Mouse (Mus musculus): ENCODE measurements around the gene AU018091. TPM values are rescaled to one million over a fixed set of nuclear protein-coding genes. Genes with fewer than 3 reads are reported as not detected.

Gene AU018091
- not detected in 2 replicates for polyA plus RNA-seq (2012)

- no peak for TF ChIP-seq GATA1 (IDR thresholded peaks at IDR 0.05; ENCODE audit: low read length)
Observed at GRCm38 (mm10) chr7:3168925-3169324, at the start of gene AU018091. TSS of gene AU018091 (minus strand) at chr7:3169203.

GRCm38 (mm10) chr7:3217546-3218056, 48.6 kb upstream of the AU018091 start:
- no peak for TF ChIP-seq GATA1 (IDR thresholded peaks at IDR 0.05; ENCODE audit: low read length)

GRCm38 (mm10) chr7:3216331-3216730, 47.3 kb upstream of the AU018091 start:
- no peak for TF ChIP-seq GATA1 (IDR thresholded peaks at IDR 0.05; ENCODE audit: low read length)

GRCm38 (mm10) chr7:3213557-3213956, 44.6 kb upstream of the AU018091 start:
- no peak for TF ChIP-seq GATA1 (IDR thresholded peaks at IDR 0.05; ENCODE audit: low read length)

GRCm38 (mm10) chr7:3213156-3213555, 44.2 kb upstream of the AU018091 start:
- TF ChIP-seq GATA1 (IDR thresholded peaks at IDR 0.05; ENCODE audit: low read length), result no peak

- TF ChIP-seq GATA1 (IDR thresholded peaks at IDR 0.05; ENCODE audit: low read length), result no peak
Observed at GRCm38 (mm10) chr7:3212002-3212790, 43.2 kb upstream of the AU018091 start.

DNA sequence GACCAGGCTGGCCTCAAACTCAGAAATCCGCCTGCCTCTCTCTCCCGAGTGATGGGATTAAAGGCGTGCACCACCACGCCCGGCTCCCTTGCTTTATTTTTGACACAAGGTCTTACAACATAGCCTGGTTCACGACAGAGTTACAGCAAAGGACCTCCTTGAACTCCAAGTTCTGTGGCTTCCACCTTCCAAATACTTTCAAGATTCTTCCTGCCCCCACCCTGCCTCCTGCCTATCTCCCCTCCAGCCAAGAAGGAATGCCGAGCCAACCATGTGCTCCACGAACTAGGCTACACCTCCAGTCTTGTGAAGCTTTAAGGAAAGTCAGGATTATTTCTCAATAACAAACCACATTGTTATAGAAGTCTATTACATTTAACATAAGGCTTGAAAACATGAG, 42.5 kb upstream of the AU018091 start:
- no peak for TF ChIP-seq GATA1 (IDR thresholded peaks at IDR 0.05; ENCODE audit: low read length)

DNA sequence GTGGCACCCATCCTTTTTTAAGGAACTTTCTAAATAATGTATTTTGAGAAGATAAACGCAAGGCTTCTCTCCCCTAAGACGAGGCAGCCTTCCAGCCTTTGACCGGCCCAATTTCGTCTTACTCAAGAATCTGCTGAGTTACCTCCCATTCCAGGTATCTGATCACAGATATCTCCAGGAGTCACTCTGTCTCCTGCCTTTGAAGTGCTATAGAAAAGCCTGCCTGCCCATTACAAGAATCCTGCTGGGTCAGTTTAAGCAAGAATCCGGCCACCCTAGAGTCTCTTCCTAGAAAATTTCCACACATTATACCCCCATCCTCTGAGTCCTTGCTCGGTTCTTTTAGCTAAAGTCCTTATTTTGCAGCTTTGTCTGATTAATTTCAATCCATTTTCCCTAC, 41.6 kb upstream of the AU018091 start:
- TF ChIP-seq GATA1 (IDR thresholded peaks at IDR 0.05; ENCODE audit: low read length), result no peak

DNA sequence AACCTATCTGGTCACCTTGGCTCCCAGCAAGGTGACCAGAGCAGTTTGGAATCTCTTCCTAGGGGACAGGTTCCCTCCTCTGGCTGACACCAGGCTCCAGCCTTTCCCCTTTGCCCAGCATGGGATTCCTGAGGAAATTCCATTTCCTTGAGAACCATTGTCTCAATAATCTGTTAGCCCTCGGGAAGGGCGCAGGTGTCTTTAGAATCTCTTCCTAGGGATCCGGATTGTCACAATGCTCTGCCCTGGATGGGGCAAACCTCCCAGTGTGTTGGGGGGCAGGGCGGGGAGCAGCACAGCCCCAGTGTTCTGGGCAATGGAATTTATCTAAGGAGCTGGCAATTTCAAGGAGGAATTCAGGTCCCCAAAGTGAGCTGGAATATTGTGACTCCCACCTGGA, 37.5 kb upstream of the AU018091 start:
- TF ChIP-seq GATA1 (IDR thresholded peaks at IDR 0.05; ENCODE audit: low read length), result no peak

DNA sequence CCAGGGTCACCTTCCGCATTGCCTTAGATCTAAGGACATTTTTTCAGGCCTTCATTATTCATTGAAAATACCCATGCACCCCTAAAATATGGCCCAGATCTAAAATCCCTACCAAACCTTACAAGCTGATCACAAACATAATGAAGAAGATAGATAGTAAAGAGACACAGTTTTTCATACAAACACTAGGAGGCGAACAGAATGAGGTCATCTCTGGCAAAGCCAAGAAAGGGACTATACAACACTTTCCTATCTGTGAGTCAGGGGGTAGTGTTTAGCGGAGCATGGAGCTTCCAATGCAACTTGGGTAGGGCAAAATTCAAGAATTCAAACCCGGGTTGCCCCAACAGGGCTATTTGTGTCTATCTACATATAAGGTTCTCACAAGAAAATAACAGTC, 35.6 kb upstream of the AU018091 start:
- no peak for TF ChIP-seq GATA1 (IDR thresholded peaks at IDR 0.05; ENCODE audit: low read length)

GRCm38 (mm10) chr7:3203890-3204289, 34.9 kb upstream of the AU018091 start:
- no peak for TF ChIP-seq GATA1 (IDR thresholded peaks at IDR 0.05; ENCODE audit: low read length)

- no peak for TF ChIP-seq GATA1 (IDR thresholded peaks at IDR 0.05; ENCODE audit: low read length)
Observed at GRCm38 (mm10) chr7:3201134-3201705, 32.2 kb upstream of the AU018091 start.

- TF ChIP-seq GATA1 (IDR thresholded peaks at IDR 0.05; ENCODE audit: low read length), result no peak
Observed at GRCm38 (mm10) chr7:3198884-3199283, 29.9 kb upstream of the AU018091 start.

- no peak for TF ChIP-seq GATA1 (IDR thresholded peaks at IDR 0.05; ENCODE audit: low read length)
Observed at GRCm38 (mm10) chr7:3195850-3196249, 26.8 kb upstream of the AU018091 start.

- no peak for TF ChIP-seq GATA1 (IDR thresholded peaks at IDR 0.05; ENCODE audit: low read length)
Observed at GRCm38 (mm10) chr7:3194531-3194930, 25.5 kb upstream of the AU018091 start.

DNA sequence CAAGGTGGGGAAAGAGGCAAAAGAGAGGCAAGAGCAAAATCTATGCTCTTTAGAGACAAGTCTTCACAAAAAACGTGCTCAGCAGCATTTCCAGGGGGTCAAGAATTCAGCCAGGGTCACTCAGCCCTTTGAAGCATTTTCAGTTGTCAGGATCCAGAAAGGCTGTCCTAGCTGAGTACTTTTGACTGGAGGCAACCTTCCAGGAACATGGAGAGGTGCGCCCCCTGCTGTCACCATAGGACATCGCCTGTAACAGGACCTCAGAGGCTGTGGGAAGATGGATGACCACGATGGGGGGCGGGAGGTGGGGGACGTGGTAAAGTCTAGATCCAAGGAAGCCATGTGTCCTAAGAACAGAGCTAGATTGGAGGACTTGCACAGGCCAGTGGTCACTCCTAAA, 24.9 kb upstream of the AU018091 start:
- TF ChIP-seq GATA1 (IDR thresholded peaks at IDR 0.05; ENCODE audit: low read length), result no peak

Data from G1E-ER4 (cell line).